Mouse (Mus musculus) midbrain, embryonic 14.5 days (tissue): ENCODE measurements around the gene Tomm70a. TPM values are rescaled to one million over a fixed set of nuclear protein-coding genes. Genes with fewer than 3 reads are reported as not detected.

ENCODE experiments used
- ATAC-seq: fragments of 200-750 bp; cut with Nextera tagmentation; 2 replicates; pipeline ENCODE4 v1.8.0; 2017; ENCODE audit warnings: moderate number of reproducible peaks, moderate library complexity; ENCODE audit not compliant: low FRiP score, low TSS enrichment
- DNase-seq: peaks from one replicate; pipeline ENCODE4 v3.0.0-alpha.2; 2015
- H3K27ac ChIP-seq: fragments of 300-500 bp; sonication (generic); replicated peaks from 2 replicates; pipeline ENCODE4 v1.5.1; 2014; ENCODE audit warnings: mild to moderate bottlenecking, low read depth, low read length, moderate library complexity
- H3K27me3 ChIP-seq: fragments of 300-500 bp; sonication (generic); 2 replicates; pipeline ENCODE4 v1.6.1; 2014; ENCODE audit warnings: low read length, control low read depth, mixed read lengths; ENCODE audit not compliant: control insufficient read depth, insufficient read depth
- H3K36me3 ChIP-seq: fragments of 300-500 bp; sonication (generic); 2 replicates; pipeline ENCODE4 v1.6.1; 2014; ENCODE audit warnings: low read length, control low read depth; ENCODE audit not compliant: control insufficient read depth, insufficient read depth
- H3K4me1 ChIP-seq: fragments of 300-500 bp; sonication (generic); 2 replicates; pipeline ENCODE4 v1.6.1; 2014; ENCODE audit warnings: mild to moderate bottlenecking, antibody characterized with exemption, low read length, control low read depth; ENCODE audit not compliant: control insufficient read depth, insufficient read depth
- H3K4me2 ChIP-seq: fragments of 300-500 bp; sonication (generic); 2 replicates; pipeline ENCODE4 v1.6.1; 2014; ENCODE audit warnings: mild to moderate bottlenecking, low read length, moderate library complexity
- H3K4me3 ChIP-seq: fragments of 300-500 bp; sonication (generic); replicated peaks from 2 replicates; pipeline ENCODE4 v1.5.1; 2014; ENCODE audit warnings: low read depth, low read length
- H3K9ac ChIP-seq: fragments of 300-500 bp; sonication (generic); replicated peaks from 2 replicates; pipeline ENCODE4 v1.6.1; 2014; ENCODE audit warnings: mild to moderate bottlenecking, low read length, moderate library complexity
- H3K9me3 ChIP-seq: fragments of 300-500 bp; sonication (generic); 2 replicates; pipeline ENCODE4 v1.6.1; 2016; ENCODE audit warnings: low read length, control low read depth, mixed read lengths; ENCODE audit not compliant: control insufficient read depth
- WGBS: fragments of 180-500 bp; shearing (Covaris S2); extraction: QIAGEN DNeasy Blood & Tissue Kit; methylation state at CpG from one replicate; pipeline ENCODE4 v1.1.7; 2014; 5-methylcytosine and 5-hydroxymethylcytosine counted together
- polyA plus RNA-seq: library from polyadenylated mRNA; unstranded; fragments of >200 nt; fragmentation: Nextera tagmentation; extraction: Ambion mirVana; gene quantifications from 2 replicates; pipeline ENCODE4 v1.2.1, GENCODE M21; 2014

The Tomm70a gene
- polyA plus RNA-seq, 1 experiment from 2014 or later = 86.6 TPM

DNA sequence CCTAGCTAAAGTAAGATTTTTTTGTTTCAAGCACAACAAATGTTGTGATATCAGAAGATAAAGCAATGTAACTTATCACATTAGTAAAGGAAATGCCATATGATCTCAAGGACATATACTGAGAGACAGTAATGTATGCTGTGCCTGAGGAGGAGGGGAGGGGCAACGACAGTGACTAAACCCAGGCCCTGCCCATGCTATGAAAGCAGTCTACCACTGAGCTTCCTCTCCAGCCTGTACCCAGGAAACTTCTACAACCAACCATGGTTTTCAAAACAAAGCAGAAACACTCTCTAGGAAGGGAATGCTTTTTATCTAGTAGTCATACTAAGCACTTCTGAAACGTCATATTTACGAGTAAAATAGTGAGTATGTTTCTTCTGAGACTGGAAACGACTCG is 41.3 kb downstream of the Tomm70a start:
- Histone ChIP-seq H3K9ac (no peak overlapping the region), H3K36me3 (peaks cover 30% of the 10 kb centered on the region), H3K4me1 (peaks cover 11% of the 10 kb centered on the region; the same call in 1 of the 2 replicates), H3K4me3 (no peak overlapping the region), H3K27me3 (no peaks in the 10 kb centered on the region), H3K9me3 (no peaks in the 10 kb centered on the region), H3K4me2 (no peak overlapping the region), H3K27ac (no peak overlapping the region)
- DNase-seq (no peak), ATAC-seq (no peak)
- WGBS = 89% methylated on average over 5 of the region's 5 CpGs

DNA sequence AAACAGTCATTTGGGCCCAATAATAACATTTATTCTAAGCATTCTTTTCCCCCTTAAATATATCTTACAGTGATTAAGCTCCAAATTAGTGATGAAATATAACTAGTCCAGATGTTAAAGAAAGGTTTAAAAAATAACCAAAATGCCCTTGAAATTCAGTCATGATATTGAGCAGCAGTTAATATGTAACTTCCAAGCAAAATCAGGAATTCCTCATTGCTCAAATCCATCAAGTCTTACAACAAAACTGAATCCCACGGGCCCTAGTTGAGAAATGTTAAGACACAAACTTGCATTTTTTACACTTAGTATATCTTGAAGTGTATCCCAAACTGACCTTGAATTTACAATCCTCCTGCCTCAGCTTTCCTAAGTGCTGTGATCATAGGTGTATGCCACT is 42.2 kb downstream of the Tomm70a start:
- no peaks in the 10 kb centered on the region for H3K9me3 ChIP-seq
- H3K36me3 ChIP-seq = peaks cover 21% of the 10 kb centered on the region
- WGBS = 98% methylated on average over 1 of the region's 1 CpGs
- H3K27me3 ChIP-seq = no peaks in the 10 kb centered on the region
- DNase-seq (no peak), ATAC-seq (no peak)
- no peak overlapping the region for H3K27ac ChIP-seq
- peaks cover 13% of the 10 kb centered on the region; the same call in 1 of the 2 replicates for H3K4me1 ChIP-seq
- no peak overlapping the region for H3K4me2 ChIP-seq
- no peak overlapping the region for H3K4me3 ChIP-seq
- H3K9ac ChIP-seq = no peak overlapping the region

DNA sequence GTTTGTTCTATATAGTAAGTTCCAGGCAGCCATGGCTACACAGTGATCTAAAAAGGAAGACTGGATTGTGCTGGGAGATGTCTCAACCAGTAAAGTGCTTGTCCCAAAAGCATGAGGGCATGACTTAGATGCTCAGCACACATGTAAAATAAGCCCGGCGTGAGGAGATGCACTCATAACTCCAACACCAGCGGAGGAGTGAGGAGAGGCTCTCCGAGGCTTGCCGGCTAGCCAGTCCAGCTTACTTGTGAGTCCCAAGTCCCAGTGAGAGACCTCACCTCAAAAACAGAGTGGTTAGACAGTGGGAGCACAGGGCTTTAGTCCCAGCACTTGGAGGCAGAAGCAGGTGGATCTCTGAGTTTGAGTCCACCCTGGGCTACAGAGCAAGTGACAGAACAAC is 43.7 kb downstream of the Tomm70a start:
- ATAC-seq (no peak), DNase-seq (no peak)
- Histone ChIP-seq H3K4me1 (peaks cover 13% of the 10 kb centered on the region; the same call in 1 of the 2 replicates), H3K9me3 (no peaks in the 10 kb centered on the region), H3K9ac (no peak overlapping the region), H3K4me2 (no peak overlapping the region), H3K27ac (no peak overlapping the region), H3K4me3 (no peak overlapping the region), H3K27me3 (no peaks in the 10 kb centered on the region), H3K36me3 (peaks cover 21% of the 10 kb centered on the region)
- WGBS = 95% methylated on average over 5 of the region's 5 CpGs

DNA sequence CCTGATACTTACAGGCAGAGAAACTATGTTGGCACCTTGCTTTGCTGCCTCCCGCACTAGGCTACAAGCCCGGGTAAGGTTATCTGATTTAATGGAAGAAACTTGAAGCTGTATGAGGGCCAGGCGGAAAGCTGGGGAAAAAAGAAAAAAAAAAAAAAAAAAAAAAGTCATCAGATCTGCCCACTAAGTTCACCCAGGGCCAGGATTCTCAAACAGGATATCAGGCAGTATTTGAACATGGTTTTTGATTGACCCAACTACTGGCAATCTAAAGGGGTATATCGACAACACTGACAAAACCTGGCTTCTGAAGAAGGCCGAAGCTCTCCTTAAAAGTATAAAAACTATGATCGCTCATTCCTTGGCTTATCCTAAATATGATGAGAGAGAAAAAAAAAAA is 44.6 kb downstream of the Tomm70a start:
- no peaks in the 10 kb centered on the region for H3K27me3 ChIP-seq
- 92% methylated on average over 6 of the region's 6 CpGs for WGBS
- peaks cover 27% of the 10 kb centered on the region for H3K36me3 ChIP-seq
- peak overlapping the region; percentile 60 for H3K4me3 ChIP-seq
- no peak overlapping the region for H3K9ac ChIP-seq
- ATAC-seq (no peak), DNase-seq (no peak)
- no peak overlapping the region for H3K27ac ChIP-seq
- H3K4me1 ChIP-seq = peaks cover 13% of the 10 kb centered on the region; the same call in 1 of the 2 replicates
- H3K9me3 ChIP-seq = no peaks in the 10 kb centered on the region
- H3K4me2 ChIP-seq = peak overlapping the region; percentile 84

DNA sequence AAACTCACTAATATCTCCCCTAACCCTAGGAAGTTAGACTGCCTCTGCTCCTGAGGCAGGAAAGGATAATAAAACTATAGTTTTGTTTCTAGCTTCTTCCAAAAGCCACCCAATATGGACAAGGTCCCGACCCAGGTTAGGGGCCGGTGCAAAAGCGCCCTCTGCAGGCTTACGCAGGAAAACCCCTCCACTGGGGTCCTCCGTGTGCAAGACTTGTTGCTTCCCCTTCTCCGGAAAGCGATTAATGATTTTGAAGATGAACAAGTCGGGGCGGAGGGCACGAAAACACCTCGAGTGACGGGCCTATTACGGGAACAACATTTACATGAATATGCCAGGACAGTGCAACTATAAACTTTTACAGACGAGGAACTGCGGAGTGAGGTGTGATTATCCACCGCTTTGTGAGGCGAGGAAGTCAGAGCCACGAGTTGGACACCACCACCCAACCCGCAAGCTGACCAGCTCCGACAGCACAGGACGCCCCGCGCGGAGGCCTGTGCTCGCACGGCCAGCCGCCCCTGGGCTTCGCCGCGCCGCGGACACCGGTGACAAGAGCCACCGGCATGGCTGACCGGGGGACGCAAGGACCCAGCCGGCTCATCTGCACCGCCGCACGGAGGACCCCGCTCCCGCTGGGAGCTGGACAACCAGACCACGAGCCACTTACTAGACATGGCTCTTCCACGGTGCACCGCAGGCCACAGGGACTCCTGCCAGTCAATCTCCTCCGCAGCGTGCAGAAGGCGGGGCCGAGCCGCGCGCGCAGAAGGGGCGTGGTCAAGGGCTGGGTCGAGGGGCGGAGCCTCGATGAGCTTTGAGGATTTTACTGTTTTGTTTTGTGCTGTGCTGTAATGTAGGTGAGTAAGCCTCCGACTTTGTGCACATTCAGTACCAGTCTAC is 45.4 kb downstream of the Tomm70a start, which contains the start of gene Nit2:
Gene Nit2, minus strand, starts transcription at position 731 of the 903 bp plus-strand sequence.
- Histone ChIP-seq H3K9me3 (no peaks in the 10 kb centered on the region), H3K4me1 (peaks cover 13% of the 10 kb centered on the region; the same call in 1 of the 2 replicates), H3K27ac (peak within 1 kb of the TSS; percentile 81), H3K27me3 (no peaks in the 10 kb centered on the region), H3K4me3 (peak within 1 kb of the TSS; percentile 60), H3K36me3 (peaks cover 26% of the 10 kb centered on the region), H3K4me2 (peak within 1 kb of the TSS; percentile 84), H3K9ac (peak within 1 kb of the TSS; percentile 70)
- peak; percentile 98 for ATAC-seq
- peak; percentile 94 for DNase-seq
- WGBS = under 1% methylated on average over 58 of the region's 58 CpGs

DNA sequence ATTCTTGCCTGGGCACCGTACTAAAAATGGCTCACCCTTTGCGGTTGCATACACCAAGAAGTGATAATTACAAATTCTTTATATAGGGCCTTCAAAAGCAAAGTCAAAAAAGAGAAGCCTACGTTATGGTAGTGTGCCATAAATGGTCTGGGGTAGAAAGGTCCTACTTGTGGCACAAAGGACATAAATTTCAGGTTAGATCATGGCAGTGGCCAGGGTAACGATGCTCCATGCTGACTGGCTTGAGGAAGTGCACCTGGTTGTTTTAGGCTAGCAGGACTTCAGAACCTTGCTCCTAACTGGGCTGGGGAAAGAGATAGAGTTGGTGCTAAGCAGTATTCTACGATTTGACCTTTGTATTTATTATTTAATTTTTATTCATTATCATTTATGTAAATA is 46.0 kb downstream of the Tomm70a start:
- Histone ChIP-seq H3K27ac (peak overlapping the region; percentile 81), H3K4me1 (peaks cover 13% of the 10 kb centered on the region; the same call in 1 of the 2 replicates), H3K4me2 (peak overlapping the region; percentile 84), H3K4me3 (peak overlapping the region; percentile 60), H3K9ac (peak overlapping the region; percentile 70), H3K27me3 (no peaks in the 10 kb centered on the region), H3K36me3 (peaks cover 29% of the 10 kb centered on the region), H3K9me3 (no peaks in the 10 kb centered on the region)
- no peak for DNase-seq
- ATAC-seq = peak; percentile 59
- WGBS = 33% methylated on average over 5 of the region's 5 CpGs

DNA sequence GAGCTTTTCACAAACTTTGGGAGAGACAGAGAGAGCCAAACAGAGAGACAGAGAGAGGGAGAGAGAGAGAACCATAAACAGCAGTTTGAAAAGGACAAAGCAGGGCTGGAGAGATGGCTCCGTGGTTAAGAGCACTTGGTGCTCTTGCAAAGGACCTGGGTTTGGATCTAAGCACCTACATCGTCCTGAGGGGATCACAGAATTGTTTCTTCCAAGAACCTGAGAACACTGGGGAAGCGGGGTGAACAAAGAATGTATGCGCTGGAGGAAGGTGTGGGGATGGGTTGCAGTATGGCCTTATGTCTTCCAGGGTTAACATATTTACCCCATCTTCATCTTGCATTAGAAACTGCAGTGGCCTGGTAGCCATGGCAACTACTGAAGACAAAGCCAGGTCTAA is 46.7 kb downstream of the Tomm70a start:
- H3K36me3 ChIP-seq = peaks cover 30% of the 10 kb centered on the region
- H3K27ac ChIP-seq = no peak overlapping the region
- DNase-seq (no peak), ATAC-seq (no peak)
- H3K4me3 ChIP-seq = no peak overlapping the region
- H3K9me3 ChIP-seq = no peaks in the 10 kb centered on the region
- H3K4me1 ChIP-seq = peaks cover 13% of the 10 kb centered on the region; the same call in 1 of the 2 replicates
- H3K4me2 ChIP-seq = peak overlapping the region; percentile 84
- H3K9ac ChIP-seq = 0 out of 2 replicates have a peak overlapping the region, but pooled peaks have one; percentile 23
- H3K27me3 ChIP-seq = no peaks in the 10 kb centered on the region
- WGBS = 44% methylated on average over 4 of the region's 4 CpGs

DNA sequence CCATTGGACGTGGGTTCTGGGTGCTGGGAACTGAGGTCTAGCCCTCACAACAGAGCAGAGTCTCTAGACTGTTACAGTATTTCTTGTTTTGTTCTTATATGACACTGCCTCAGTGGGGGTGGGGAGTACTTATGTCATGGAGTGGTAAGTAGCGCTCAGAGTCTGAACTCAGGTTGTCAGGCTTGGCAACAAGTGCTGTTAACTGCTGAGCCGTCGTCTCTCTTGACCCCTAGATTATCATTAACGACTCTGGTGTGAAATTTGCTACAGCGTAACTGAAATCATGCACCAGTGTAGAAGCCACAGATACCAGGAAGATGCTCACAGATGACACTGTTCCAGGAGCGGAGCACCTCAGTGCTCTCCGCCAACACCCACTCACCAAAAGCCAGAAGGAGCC is 49.7 kb downstream of the Tomm70a start:
- Histone ChIP-seq H3K36me3 (peaks cover 36% of the 10 kb centered on the region), H3K27me3 (no peaks in the 10 kb centered on the region), H3K9ac (no peak overlapping the region), H3K4me2 (no peak overlapping the region), H3K27ac (no peak overlapping the region), H3K9me3 (no peaks in the 10 kb centered on the region), H3K4me1 (peaks cover 12% of the 10 kb centered on the region; the same call in 1 of the 2 replicates), H3K4me3 (no peak overlapping the region)
- DNase-seq (no peak), ATAC-seq (no peak)
- WGBS = 95% methylated on average over 8 of the region's 8 CpGs
